Mouse (Mus musculus): ENCODE measurements around the gene Abca1.

DNA sequence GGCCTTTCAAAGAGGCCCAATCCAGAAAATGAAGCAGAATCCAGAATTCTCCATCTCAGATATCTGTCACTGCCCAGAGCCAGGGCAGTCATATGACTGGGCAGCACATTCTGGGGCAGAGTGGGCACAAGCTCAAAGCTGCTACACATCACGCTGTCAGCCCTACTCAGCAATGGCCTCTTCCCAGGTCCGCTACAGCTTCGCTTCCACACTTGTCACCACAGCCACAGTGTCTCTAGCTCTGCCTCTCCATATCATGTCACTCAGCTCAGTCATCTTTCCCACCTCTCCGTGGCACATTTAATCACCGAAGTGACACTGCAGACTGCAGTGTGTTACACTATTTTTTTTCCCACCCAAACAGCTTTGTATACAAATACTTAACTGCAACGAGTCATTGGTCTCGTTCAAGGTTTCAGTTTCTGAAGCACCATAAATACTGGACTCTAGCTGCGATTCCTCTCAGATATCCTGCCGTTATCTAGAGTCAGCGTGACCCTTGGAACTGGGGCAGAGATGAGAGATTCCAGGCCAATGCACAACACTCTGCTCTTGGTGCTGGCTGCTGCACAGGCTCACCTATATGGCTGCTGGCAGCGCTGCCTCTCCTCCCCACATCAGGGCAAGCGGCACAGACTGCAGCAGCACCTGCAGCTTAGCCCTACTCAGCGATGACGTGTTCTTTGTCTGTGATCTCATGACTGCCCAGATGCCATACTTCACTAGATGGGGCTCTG lies 136.3 kb downstream of the Abca1 start:
- TF ChIP-seq CTCF (conservative IDR thresholded peaks at IDR 0.05; ENCODE audit: low read length) (no peak), POU5F1 (IDR thresholded peaks at IDR 0.05; ENCODE audit: borderline replicate concordance, low read length) (no peak)

Measured in E14TG2a.4 (cell line).